Mouse (Mus musculus) neural tube, embryonic 15.5 days (tissue): Measurements from ENCODE around the gene Bace2. TPM values are rescaled to one million over a fixed set of nuclear protein-coding genes. Genes with fewer than 3 reads are reported as not detected.

Source experiments
- ATAC-seq: fragments of 200-750 bp; cut with Nextera tagmentation; 2 replicates; pipeline ENCODE4 v1.8.0; 2017; ENCODE audit warnings: mild to moderate bottlenecking, moderate TSS enrichment, moderate library complexity; ENCODE audit not compliant: low FRiP score
- H3K27ac ChIP-seq: fragments of 300-500 bp; sonication (generic); replicated peaks from 2 replicates; pipeline ENCODE4 v1.5.1; 2015; ENCODE audit warnings: mild to moderate bottlenecking, inconsistent platforms
- H3K27me3 ChIP-seq: fragments of 300-500 bp; sonication (generic); replicated peaks from 2 replicates; pipeline ENCODE4 v1.6.1; 2015; ENCODE audit warnings: inconsistent platforms
- H3K36me3 ChIP-seq: fragments of 300-500 bp; sonication (generic); 2 replicates; pipeline ENCODE4 v1.6.1; 2015; ENCODE audit warnings: inconsistent platforms
- H3K4me1 ChIP-seq: fragments of 300-500 bp; sonication (generic); 2 replicates; pipeline ENCODE4 v1.6.1; 2015; ENCODE audit warnings: inconsistent platforms
- H3K4me2 ChIP-seq: fragments of 300-500 bp; sonication (generic); 2 replicates; pipeline ENCODE4 v1.6.1; 2015; ENCODE audit warnings: inconsistent platforms, mild to moderate bottlenecking, moderate library complexity
- H3K4me3 ChIP-seq: fragments of 300-500 bp; sonication (generic); replicated peaks from 2 replicates; pipeline ENCODE4 v1.5.1; 2015; ENCODE audit warnings: mild to moderate bottlenecking, inconsistent platforms
- H3K9ac ChIP-seq: fragments of 300-500 bp; sonication (generic); replicated peaks from 2 replicates; pipeline ENCODE4 v1.6.1; 2015; ENCODE audit warnings: mild to moderate bottlenecking, inconsistent platforms
- H3K9me3 ChIP-seq: fragments of 300-500 bp; sonication (generic); replicated peaks from 2 replicates; pipeline ENCODE4 v1.6.1; 2016; ENCODE audit warnings: inconsistent platforms
- WGBS: fragments of 180-500 bp; shearing (Covaris S2); methylation state at CpG from one replicate; pipeline ENCODE4 v1.1.7; 2015; ENCODE audit warnings: mixed read lengths; 5-methylcytosine and 5-hydroxymethylcytosine counted together
- polyA plus RNA-seq: library from polyadenylated mRNA; unstranded; fragments of >200 nt; fragmentation: Nextera tagmentation; extraction: Ambion mirVana; gene quantifications from 2 replicates; pipeline ENCODE4 v1.2.1, GENCODE M21; 2015

Gene Bace2
- polyA plus RNA-seq, 1 experiment from 2014 or later, result 7.6 TPM

- 68% methylated on average over 4 of the region's 4 CpGs for WGBS
- Histone ChIP-seq H3K4me2 (no peak overlapping the region), H3K27me3 (0 out of 2 replicates have a peak, but pooled peaks cover 2% of the 10 kb centered on the region), H3K4me3 (no peak overlapping the region), H3K9me3 (no peaks in the 10 kb centered on the region), H3K27ac (no peak overlapping the region), H3K9ac (no peak overlapping the region), H3K4me1 (no peaks in the 10 kb centered on the region), H3K36me3 (no peaks in the 10 kb centered on the region)
- ATAC-seq, result no peak
These were observed 45.8 kb downstream of the Bace2 start for GRCm38 (mm10) chr16:97402213-97402785.

GRCm38 (mm10) chr16:97405476-97406012, 49.0 kb downstream of the Bace2 start:
- Histone ChIP-seq H3K4me1 (no peaks in the 10 kb centered on the region), H3K4me3 (no peak overlapping the region), H3K27me3 (no peaks in the 10 kb centered on the region; the same call in 1 of the 2 replicates), H3K9me3 (no peaks in the 10 kb centered on the region), H3K4me2 (no peak overlapping the region), H3K9ac (no peak overlapping the region), H3K36me3 (no peaks in the 10 kb centered on the region), H3K27ac (no peak overlapping the region)
- WGBS, result 94% methylated on average over 5 of the region's 5 CpGs
- ATAC-seq, result no peak

GRCm38 (mm10) chr16:97417896-97418542, 61.5 kb downstream of the Bace2 start:
- peak; percentile 70; the same call in 1 of the 2 replicates for ATAC-seq
- 16% methylated on average over 4 of the region's 4 CpGs for WGBS
- H3K4me1 ChIP-seq, result peaks cover 5% of the 10 kb centered on the region; the same call in 1 of the 2 replicates

GRCm38 (mm10) chr16:97418749-97419453, 62.4 kb downstream of the Bace2 start:
- H3K4me2 ChIP-seq, result no peak overlapping the region
- 92% methylated on average over 6 of the region's 6 CpGs for WGBS
- H3K27me3 ChIP-seq, result no peaks in the 10 kb centered on the region
- H3K4me3 ChIP-seq, result no peak overlapping the region
- no peak overlapping the region for H3K27ac ChIP-seq
- ATAC-seq, result no peak
- no peaks in the 10 kb centered on the region for H3K9me3 ChIP-seq
- H3K4me1 ChIP-seq, result peaks cover 5% of the 10 kb centered on the region; the same call in 1 of the 2 replicates
- H3K9ac ChIP-seq, result no peak overlapping the region
- no peaks in the 10 kb centered on the region for H3K36me3 ChIP-seq

More at GRCm38 (mm10) chr16:97417896-97418542, 61.5 kb downstream of the Bace2 start:
- no peaks in the 10 kb centered on the region for H3K9me3 ChIP-seq
- H3K4me3 ChIP-seq, result no peak overlapping the region
- H3K27ac ChIP-seq, result no peak overlapping the region
- no peak overlapping the region for H3K4me2 ChIP-seq
- no peaks in the 10 kb centered on the region for H3K36me3 ChIP-seq
- no peak overlapping the region for H3K9ac ChIP-seq
- H3K27me3 ChIP-seq, result no peaks in the 10 kb centered on the region

DNA sequence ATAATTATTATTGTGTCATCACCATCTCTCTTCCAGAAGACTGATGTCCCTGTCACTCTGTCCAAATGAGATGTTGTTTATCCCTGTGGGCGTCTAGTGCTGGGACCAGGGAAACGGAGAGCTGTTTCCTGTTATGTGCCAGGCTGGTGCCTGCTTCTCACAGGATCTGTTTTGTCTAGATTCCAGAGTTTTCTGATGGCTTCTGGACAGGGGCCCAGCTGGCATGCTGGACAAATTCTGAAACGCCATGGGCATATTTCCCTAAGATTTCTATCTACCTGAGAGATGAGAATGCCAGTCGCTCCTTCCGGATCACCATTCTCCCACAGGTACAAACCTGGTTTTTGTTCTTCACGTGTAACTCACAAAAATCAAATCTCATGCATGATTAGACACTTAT, 65.1 kb downstream of the Bace2 start:
- no peaks in the 10 kb centered on the region for H3K9me3 ChIP-seq
- no peak overlapping the region for H3K4me2 ChIP-seq
- 83% methylated on average over 6 of the region's 6 CpGs for WGBS
- no peaks in the 10 kb centered on the region for H3K27me3 ChIP-seq
- H3K36me3 ChIP-seq, result no peaks in the 10 kb centered on the region
- peaks cover 5% of the 10 kb centered on the region; the same call in 1 of the 2 replicates for H3K4me1 ChIP-seq
- no peak overlapping the region for H3K4me3 ChIP-seq
- no peak overlapping the region for H3K27ac ChIP-seq
- ATAC-seq, result no peak
- H3K9ac ChIP-seq, result no peak overlapping the region

GRCm38 (mm10) chr16:97423627-97424026, 67.1 kb downstream of the Bace2 start:
- no peaks in the 10 kb centered on the region for H3K36me3 ChIP-seq
- H3K27ac ChIP-seq, result no peak overlapping the region
- ATAC-seq, result no peak
- 84% methylated on average over 1 of the region's 1 CpGs for WGBS
- no peak overlapping the region for H3K4me2 ChIP-seq
- no peaks in the 10 kb centered on the region for H3K4me1 ChIP-seq
- no peak overlapping the region for H3K4me3 ChIP-seq
- no peak overlapping the region for H3K9ac ChIP-seq
- no peaks in the 10 kb centered on the region for H3K9me3 ChIP-seq
- no peaks in the 10 kb centered on the region for H3K27me3 ChIP-seq

GRCm38 (mm10) chr16:97428026-97428425, 71.5 kb downstream of the Bace2 start:
- Histone ChIP-seq H3K4me3 (no peak overlapping the region), H3K4me2 (no peak overlapping the region), H3K9me3 (no peaks in the 10 kb centered on the region), H3K27me3 (no peaks in the 10 kb centered on the region), H3K4me1 (no peaks in the 10 kb centered on the region), H3K27ac (no peak overlapping the region), H3K36me3 (no peaks in the 10 kb centered on the region), H3K9ac (no peak overlapping the region)
- 82% methylated on average over 3 of the region's 3 CpGs for WGBS
- no peak for ATAC-seq

- Histone ChIP-seq H3K36me3 (no peaks in the 10 kb centered on the region), H3K27ac (no peak overlapping the region), H3K9ac (no peak overlapping the region), H3K4me3 (no peak overlapping the region), H3K27me3 (no peaks in the 10 kb centered on the region), H3K4me1 (no peaks in the 10 kb centered on the region), H3K9me3 (no peaks in the 10 kb centered on the region), H3K4me2 (no peak overlapping the region)
- no peak for ATAC-seq
- WGBS, result 97% methylated on average over 4 of the region's 4 CpGs
These were observed 73.5 kb downstream of the Bace2 start for GRCm38 (mm10) chr16:97430091-97430490.

- no peak for ATAC-seq
- no peaks in the 10 kb centered on the region for H3K4me1 ChIP-seq
These were observed 74.8 kb downstream of the Bace2 start for GRCm38 (mm10) chr16:97431328-97431727.

DNA sequence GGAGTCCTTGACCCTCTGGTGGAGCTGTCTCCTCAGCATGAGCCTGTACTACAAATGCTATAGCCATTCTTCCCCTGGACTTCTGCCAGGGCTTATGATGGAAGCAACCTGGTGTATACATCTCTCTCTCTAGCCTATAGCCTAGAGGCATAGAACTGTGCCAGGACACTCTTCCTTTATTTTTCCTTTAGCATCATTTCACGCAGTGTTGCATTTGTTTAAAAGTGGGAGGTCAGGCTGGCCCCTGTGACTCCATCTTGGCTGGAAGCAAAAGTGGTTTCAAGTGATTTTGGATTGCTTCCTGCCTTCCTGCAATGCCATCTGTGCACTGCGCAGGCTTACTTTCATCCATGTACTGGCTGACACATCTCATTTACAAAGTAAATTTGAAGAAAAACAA, 77.7 kb downstream of the Bace2 start:
- no peaks in the 10 kb centered on the region for H3K36me3 ChIP-seq
- no peak overlapping the region for H3K9ac ChIP-seq
- no peak overlapping the region for H3K4me3 ChIP-seq
- WGBS, result 77% methylated on average over 2 of the region's 2 CpGs
- H3K27ac ChIP-seq, result no peak overlapping the region
- no peaks in the 10 kb centered on the region for H3K9me3 ChIP-seq
- no peaks in the 10 kb centered on the region for H3K4me1 ChIP-seq
- ATAC-seq, result no peak
- no peak overlapping the region for H3K4me2 ChIP-seq
- no peaks in the 10 kb centered on the region for H3K27me3 ChIP-seq

More at GRCm38 (mm10) chr16:97431328-97431727, 74.8 kb downstream of the Bace2 start:
- H3K4me3 ChIP-seq, result no peak overlapping the region
- WGBS, result 89% methylated on average over 4 of the region's 4 CpGs
- no peaks in the 10 kb centered on the region for H3K9me3 ChIP-seq
- H3K27me3 ChIP-seq, result no peaks in the 10 kb centered on the region
- H3K27ac ChIP-seq, result no peak overlapping the region
- H3K36me3 ChIP-seq, result no peaks in the 10 kb centered on the region
- H3K4me2 ChIP-seq, result no peak overlapping the region
- H3K9ac ChIP-seq, result no peak overlapping the region

GRCm38 (mm10) chr16:97437448-97438056, 81.0 kb downstream of the Bace2 start:
- H3K9ac ChIP-seq, result no peak overlapping the region
- H3K27me3 ChIP-seq, result no peaks in the 10 kb centered on the region
- no peak for ATAC-seq
- H3K4me3 ChIP-seq, result no peak overlapping the region
- no peaks in the 10 kb centered on the region for H3K36me3 ChIP-seq
- 46% methylated on average over 1 of the region's 1 CpGs for WGBS
- H3K9me3 ChIP-seq, result no peaks in the 10 kb centered on the region
- H3K4me1 ChIP-seq, result no peaks in the 10 kb centered on the region
- no peak overlapping the region for H3K4me2 ChIP-seq
- H3K27ac ChIP-seq, result no peak overlapping the region
